Mouse (Mus musculus): Measurements from ENCODE around the gene Cct6b. TPM values are rescaled to one million over a fixed set of nuclear protein-coding genes. Genes with fewer than 3 reads are reported as not detected.
A peak's percentile ranks its signal among the peaks of the same experiment; 100 is the strongest.

Cct6b gene
- not detected in 2 replicates for polyA plus RNA-seq (2012; rRNA removed)

DNA sequence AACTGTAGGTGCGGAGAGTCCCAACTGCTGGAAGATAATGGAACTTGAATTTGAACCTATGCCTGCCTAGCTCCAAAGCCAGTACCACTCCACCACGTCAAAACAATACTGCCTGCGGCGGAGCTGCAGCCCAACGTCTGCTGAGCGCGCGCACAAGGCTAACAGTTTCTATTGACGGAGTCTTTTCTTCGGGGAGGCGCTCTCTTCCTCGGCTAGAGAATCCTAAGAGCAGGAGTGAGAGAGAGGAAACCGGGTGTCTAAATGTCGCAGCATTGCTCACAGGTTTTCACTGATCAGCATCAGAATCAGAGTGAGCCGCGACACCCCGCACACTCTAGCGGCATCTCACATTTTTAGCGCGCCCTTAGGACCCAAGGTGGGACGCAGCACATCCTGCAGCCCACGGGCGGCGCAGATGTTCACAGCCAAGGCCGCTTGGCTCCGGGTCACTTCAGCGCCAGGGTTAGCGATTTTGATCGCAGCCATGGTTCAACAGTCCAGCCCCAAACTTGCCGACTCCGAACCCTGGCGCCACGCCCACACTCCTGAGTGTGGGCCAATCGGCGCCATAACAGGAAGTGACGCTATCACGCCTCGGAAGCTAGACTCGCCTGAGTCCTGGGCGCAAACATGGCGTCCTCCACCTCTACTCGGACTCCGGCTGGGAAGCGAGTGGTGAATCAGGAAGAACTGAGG, at the start of gene Cct6b, which contains the start of gene Zfp830:
Cct6b (minus strand) TSS at position 580 of the 696 bp plus-strand sequence.
Zfp830 (plus strand) TSS at position 604 of the 696 bp plus-strand sequence.
- peaks cover 4% of the 10 kb centered on the region; the same call in 1 of the 2 replicates for H3K4me1 ChIP-seq (ENCODE audit: control insufficient read depth, insufficient read depth, insufficient read length, low read length)
- H3K27me3 ChIP-seq (ENCODE audit: control insufficient read depth, insufficient read depth, low read length): no peaks in the 10 kb centered on the region
- H3K27ac ChIP-seq (ENCODE audit: insufficient read depth, low read depth, low read length): peak within 1 kb of the TSS; percentile 80
- H3K4me3 ChIP-seq (ENCODE audit: low read depth, low read length): peak within 1 kb of the TSS; percentile 88
- WGBS: under 1% methylated on average over 44 of the region's 44 CpGs
- no peaks in the 10 kb centered on the region; the same call in none of the 2 replicates for H3K36me3 ChIP-seq (ENCODE audit: control insufficient read depth, insufficient read depth, low read length)
- TF ChIP-seq CTCF (IDR thresholded peaks at IDR 0.05; ENCODE audit: extremely low read depth, insufficient read length, insufficient replicate concordance, low read depth, low read length): no peak
- TF ChIP-seq POLR2A (IDR thresholded peaks at IDR 0.05; ENCODE audit: low read depth, low read length): peak; percentile 90

DNA sequence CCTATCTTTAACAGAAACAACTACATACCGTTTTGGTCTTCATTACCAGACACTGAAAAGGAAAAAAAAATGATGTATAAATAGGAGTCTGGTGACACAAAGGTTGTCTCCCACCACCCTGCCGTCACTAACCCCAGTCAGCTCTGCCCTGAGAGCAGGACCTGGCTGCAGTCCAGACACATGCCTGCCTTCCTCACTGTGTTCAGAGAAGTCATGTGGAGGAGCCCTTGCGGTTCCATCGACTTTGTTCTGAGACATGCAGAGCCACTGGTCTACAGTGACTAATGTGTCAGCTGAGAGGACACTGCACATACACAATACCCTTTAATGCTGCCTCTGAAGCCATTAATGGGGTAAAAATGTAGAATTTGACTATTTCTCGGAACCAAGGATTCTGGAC, 44.4 kb upstream of the Cct6b start:
- Histone ChIP-seq H3K27me3 (ENCODE audit: control insufficient read depth, insufficient read depth, low read length) (no peaks in the 10 kb centered on the region), H3K27ac (ENCODE audit: insufficient read depth, low read depth, low read length) (no peak overlapping the region), H3K4me1 (ENCODE audit: control insufficient read depth, insufficient read depth, insufficient read length, low read length) (no peaks in the 10 kb centered on the region), H3K36me3 (ENCODE audit: control insufficient read depth, insufficient read depth, low read length) (peaks cover 39% of the 10 kb centered on the region), H3K4me3 (ENCODE audit: low read depth, low read length) (no peak overlapping the region)
- WGBS: 85% methylated on average over 5 of the region's 5 CpGs
- TF ChIP-seq CTCF (IDR thresholded peaks at IDR 0.05; ENCODE audit: extremely low read depth, insufficient read length, insufficient replicate concordance, low read depth, low read length) (no peak), POLR2A (IDR thresholded peaks at IDR 0.05; ENCODE audit: low read depth, low read length) (no peak)

- Histone ChIP-seq H3K4me3 (ENCODE audit: low read depth, low read length) (no peak overlapping the region), H3K4me1 (ENCODE audit: control insufficient read depth, insufficient read depth, insufficient read length, low read length) (no peaks in the 10 kb centered on the region), H3K36me3 (ENCODE audit: control insufficient read depth, insufficient read depth, low read length) (peaks cover 44% of the 10 kb centered on the region), H3K27me3 (ENCODE audit: control insufficient read depth, insufficient read depth, low read length) (no peaks in the 10 kb centered on the region), H3K27ac (ENCODE audit: insufficient read depth, low read depth, low read length) (no peak overlapping the region)
- 66% methylated on average over 3 of the region's 3 CpGs for WGBS
- TF ChIP-seq POLR2A (IDR thresholded peaks at IDR 0.05; ENCODE audit: low read depth, low read length) (no peak), CTCF (IDR thresholded peaks at IDR 0.05; ENCODE audit: extremely low read depth, insufficient read length, insufficient replicate concordance, low read depth, low read length) (no peak)
Observed at GRCm38 (mm10) chr11:82807370-82807769, 43.2 kb upstream of the Cct6b start.

GRCm38 (mm10) chr11:82806656-82807055, 42.5 kb upstream of the Cct6b start:
- 72% methylated on average over 3 of the region's 3 CpGs for WGBS
- no peak overlapping the region for H3K4me3 ChIP-seq (ENCODE audit: low read depth, low read length)
- no peak for TF ChIP-seq POLR2A (IDR thresholded peaks at IDR 0.05; ENCODE audit: low read depth, low read length)
- no peak for TF ChIP-seq CTCF (IDR thresholded peaks at IDR 0.05; ENCODE audit: extremely low read depth, insufficient read length, insufficient replicate concordance, low read depth, low read length)
- no peaks in the 10 kb centered on the region for H3K27me3 ChIP-seq (ENCODE audit: control insufficient read depth, insufficient read depth, low read length)
- peaks cover 43% of the 10 kb centered on the region for H3K36me3 ChIP-seq (ENCODE audit: control insufficient read depth, insufficient read depth, low read length)
- no peak overlapping the region for H3K27ac ChIP-seq (ENCODE audit: insufficient read depth, low read depth, low read length)
- H3K4me1 ChIP-seq (ENCODE audit: control insufficient read depth, insufficient read depth, insufficient read length, low read length): no peaks in the 10 kb centered on the region

GRCm38 (mm10) chr11:82783453-82783852, 19.3 kb upstream of the Cct6b start:
- TF ChIP-seq POLR2A (IDR thresholded peaks at IDR 0.05; ENCODE audit: low read depth, low read length) (no peak), CTCF (IDR thresholded peaks at IDR 0.05; ENCODE audit: extremely low read depth, insufficient read length, insufficient replicate concordance, low read depth, low read length) (no peak)
- WGBS: 87% methylated on average over 11 of the region's 11 CpGs

DNA sequence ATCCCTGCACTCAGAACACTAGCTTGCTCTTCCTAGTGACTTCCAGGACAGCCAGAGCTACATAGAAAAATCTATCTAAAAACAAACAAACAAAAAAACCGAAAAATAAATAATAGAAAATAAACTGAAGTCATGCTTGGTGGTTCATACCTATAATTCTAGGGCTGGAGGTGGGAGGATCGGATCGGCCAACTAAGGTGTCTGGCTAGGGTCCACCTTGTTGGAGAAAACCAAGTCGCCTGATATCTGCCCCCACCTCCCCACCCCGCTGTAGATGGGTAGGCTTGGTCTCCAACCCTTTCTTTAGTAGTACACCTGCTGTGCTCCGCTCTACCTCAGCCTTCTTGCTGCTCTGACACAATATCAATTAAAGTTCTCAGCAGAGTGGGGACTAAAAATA, 18.1 kb upstream of the Cct6b start:
- no peaks in the 10 kb centered on the region; the same call in 1 of the 2 replicates for H3K4me1 ChIP-seq (ENCODE audit: control insufficient read depth, insufficient read depth, insufficient read length, low read length)
- H3K4me3 ChIP-seq (ENCODE audit: low read depth, low read length): peak overlapping the region; percentile 7; the same call in 1 of the 2 replicates
- H3K27ac ChIP-seq (ENCODE audit: insufficient read depth, low read depth, low read length): no peak overlapping the region
- H3K36me3 ChIP-seq (ENCODE audit: control insufficient read depth, insufficient read depth, low read length): peaks cover 13% of the 10 kb centered on the region
- 28% methylated on average over 6 of the region's 6 CpGs for WGBS
- TF ChIP-seq CTCF (IDR thresholded peaks at IDR 0.05; ENCODE audit: extremely low read depth, insufficient read length, insufficient replicate concordance, low read depth, low read length): no peak
- no peak for TF ChIP-seq POLR2A (IDR thresholded peaks at IDR 0.05; ENCODE audit: low read depth, low read length)
- no peaks in the 10 kb centered on the region for H3K27me3 ChIP-seq (ENCODE audit: control insufficient read depth, insufficient read depth, low read length)

More at GRCm38 (mm10) chr11:82783453-82783852, 19.3 kb upstream of the Cct6b start:
- Histone ChIP-seq H3K27ac (ENCODE audit: insufficient read depth, low read depth, low read length) (no peak overlapping the region), H3K4me1 (ENCODE audit: control insufficient read depth, insufficient read depth, insufficient read length, low read length) (no peaks in the 10 kb centered on the region; the same call in 1 of the 2 replicates), H3K4me3 (ENCODE audit: low read depth, low read length) (no peak overlapping the region), H3K36me3 (ENCODE audit: control insufficient read depth, insufficient read depth, low read length) (peaks cover 21% of the 10 kb centered on the region), H3K27me3 (ENCODE audit: control insufficient read depth, insufficient read depth, low read length) (no peaks in the 10 kb centered on the region)

Measured in small intestine, adult 2 months (tissue).